Mouse (Mus musculus) brain, embryonic 14.5 days (tissue): ENCODE results near the gene Simc1. TPM values are rescaled to one million over a fixed set of nuclear protein-coding genes. Genes with fewer than 3 reads are reported as not detected.

Experiments used
- DNase-seq: peaks from one replicate; pipeline ENCODE4 v3.0.0-alpha.2; 2011; ENCODE audit warnings: low read depth
- CTCF ChIP-seq: fragments of 200-500 bp; IDR thresholded peaks from 2 replicates; pipeline ENCODE4 v1.5.1; 2012; ENCODE audit warnings: inconsistent platforms, mild to moderate bottlenecking, moderate library complexity, borderline replicate concordance; ENCODE audit not compliant: insufficient read depth, insufficient read length; ENCODE audit errors: extremely low read depth
- POLR2A ChIP-seq: fragments of 200-500 bp; IDR thresholded peaks from 2 replicates; pipeline ENCODE4 v1.6.1; 2012; ENCODE audit warnings: mild to moderate bottlenecking, inconsistent platforms, borderline replicate concordance; ENCODE audit not compliant: poor library complexity, insufficient read depth, insufficient read length, severe bottlenecking; ENCODE audit errors: extremely low read depth
- polyA plus RNA-seq: library from polyadenylated mRNA; depleted of rRNA; stranded (reverse); fragments of >200 nt; gene quantifications from 2 replicates; pipeline ENCODE4 v1.2.3, GENCODE M21; 2012

Gene Simc1
- polyA plus RNA-seq, 1 experiment = 36.3 TPM

DNA sequence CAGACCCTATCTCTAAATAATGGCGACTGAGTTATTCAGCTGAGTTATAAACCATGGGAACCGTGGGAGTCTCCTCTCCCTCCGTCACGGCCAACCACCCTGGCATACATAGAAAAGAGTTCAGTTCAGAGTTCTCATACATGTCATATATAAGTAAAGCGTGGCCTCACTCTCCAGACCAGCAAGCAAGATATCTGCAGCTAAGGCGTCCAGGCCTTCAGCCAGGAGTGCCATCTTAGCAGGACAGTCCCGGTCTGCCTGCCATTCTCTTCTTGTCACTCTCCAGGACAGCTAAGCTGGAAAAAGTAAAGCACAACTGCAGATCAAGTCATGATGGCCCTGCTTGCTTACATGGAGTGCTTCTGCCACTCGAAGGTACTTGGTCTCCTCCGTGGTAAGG is 52.6 kb downstream of the Simc1 start:
- no peak for DNase-seq
- TF ChIP-seq CTCF (no peak), POLR2A (no peak)

DNA sequence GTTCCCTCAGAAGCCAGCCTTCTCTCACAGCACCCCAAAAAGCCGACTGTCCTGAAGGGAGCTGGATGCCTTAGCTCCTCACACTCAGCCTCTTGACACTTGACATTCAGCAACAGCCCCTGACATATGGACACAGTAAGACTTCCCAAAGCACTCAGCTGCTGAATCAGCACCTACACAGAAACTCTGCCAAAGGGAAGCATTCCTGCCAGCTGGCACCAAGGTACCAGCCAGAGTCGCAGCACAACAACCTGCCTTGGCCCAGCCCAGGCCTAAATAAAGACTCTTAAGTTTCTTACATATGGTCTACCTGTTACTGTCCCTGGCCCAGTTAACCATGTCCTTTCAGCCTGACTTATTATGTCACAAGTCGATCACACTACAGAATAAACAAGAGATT is 53.2 kb downstream of the Simc1 start:
- DNase-seq = peak; percentile 49
- TF ChIP-seq CTCF (no peak), POLR2A (no peak)

DNA sequence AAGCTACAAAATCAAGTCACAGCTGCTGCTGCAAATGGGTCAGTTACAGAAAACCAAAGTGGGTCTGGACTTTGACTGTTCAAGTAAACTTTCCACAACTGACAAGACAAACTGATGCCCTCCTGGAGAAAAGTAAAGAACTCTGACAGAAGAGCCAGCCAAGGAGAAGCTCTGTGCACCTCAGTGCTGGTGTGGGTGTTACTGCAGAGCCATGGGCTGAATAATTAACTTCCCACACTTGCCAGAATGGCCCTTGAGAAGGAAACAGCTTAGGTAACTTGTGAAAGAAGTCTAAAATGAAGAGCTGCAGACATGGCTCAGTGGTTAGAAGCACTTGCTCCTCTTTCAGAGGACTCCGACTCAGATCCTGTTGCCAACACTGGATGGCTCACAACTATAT is 54.1 kb downstream of the Simc1 start:
- TF ChIP-seq CTCF = no peak
- TF ChIP-seq POLR2A = no peak
- DNase-seq = no peak

DNA sequence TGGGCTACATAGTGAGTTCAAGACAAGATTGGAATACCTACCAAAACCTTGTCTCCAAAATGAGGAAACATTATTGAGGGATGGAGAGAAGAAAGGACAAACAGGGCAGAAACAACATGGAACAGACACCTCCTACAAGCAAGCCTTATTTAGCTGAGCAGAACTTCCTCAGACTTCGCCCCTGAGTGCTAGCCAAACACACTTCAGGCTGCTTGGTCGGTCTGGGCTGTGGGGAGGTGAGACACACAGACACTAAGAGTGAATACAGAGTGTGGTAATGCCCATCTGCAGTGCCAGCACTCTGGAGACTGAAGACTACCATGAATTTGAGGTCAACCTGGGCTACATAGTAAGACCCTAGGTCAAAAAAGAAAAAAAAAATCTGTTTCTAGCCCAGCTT is 56.1 kb downstream of the Simc1 start:
- no peak for DNase-seq
- TF ChIP-seq POLR2A = no peak
- no peak for TF ChIP-seq CTCF

DNA sequence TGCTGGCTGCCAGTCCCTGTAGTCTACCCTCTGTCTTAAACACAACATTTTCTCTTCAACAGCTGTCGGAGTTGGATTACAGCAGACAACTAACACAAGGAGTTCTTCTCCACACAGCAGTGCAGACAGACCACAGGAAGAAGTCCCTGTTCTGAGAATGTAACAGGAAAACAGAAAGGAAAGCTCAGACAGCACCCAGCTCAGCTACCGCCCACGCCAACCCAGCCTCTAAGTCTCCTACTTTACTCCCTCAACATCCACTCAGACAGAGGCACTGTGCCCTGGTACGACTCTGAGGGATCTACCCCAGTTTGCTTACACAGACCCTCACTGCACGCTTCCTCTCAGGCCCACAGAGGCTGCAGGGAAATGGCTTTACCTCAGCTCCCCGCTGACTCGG is 57.0 kb downstream of the Simc1 start:
- TF ChIP-seq POLR2A = no peak
- no peak for TF ChIP-seq CTCF

DNA sequence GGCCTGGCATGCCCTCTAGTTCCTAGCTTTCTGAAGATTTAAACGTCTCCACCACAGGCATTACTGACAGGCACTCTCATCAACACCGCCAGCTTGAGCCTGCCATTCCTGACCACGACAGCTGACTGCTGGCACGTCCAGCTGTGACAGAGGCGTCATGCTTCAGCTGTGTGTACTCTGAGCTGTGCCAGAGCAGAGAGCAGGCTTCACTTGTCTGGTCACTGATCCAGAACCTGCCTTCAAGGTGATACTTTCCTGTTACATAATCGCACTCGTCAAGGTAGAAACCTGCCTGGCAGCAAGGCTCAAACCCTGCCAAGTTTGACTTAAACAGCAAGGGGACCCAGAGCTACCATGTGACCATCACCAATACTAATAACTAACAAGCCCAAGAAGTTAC is 59.0 kb downstream of the Simc1 start:
- TF ChIP-seq CTCF (no peak), POLR2A (no peak)
- DNase-seq = no peak

More for the DNA sequence above, 57.0 kb downstream of the Simc1 start:
- no peak for DNase-seq

DNA sequence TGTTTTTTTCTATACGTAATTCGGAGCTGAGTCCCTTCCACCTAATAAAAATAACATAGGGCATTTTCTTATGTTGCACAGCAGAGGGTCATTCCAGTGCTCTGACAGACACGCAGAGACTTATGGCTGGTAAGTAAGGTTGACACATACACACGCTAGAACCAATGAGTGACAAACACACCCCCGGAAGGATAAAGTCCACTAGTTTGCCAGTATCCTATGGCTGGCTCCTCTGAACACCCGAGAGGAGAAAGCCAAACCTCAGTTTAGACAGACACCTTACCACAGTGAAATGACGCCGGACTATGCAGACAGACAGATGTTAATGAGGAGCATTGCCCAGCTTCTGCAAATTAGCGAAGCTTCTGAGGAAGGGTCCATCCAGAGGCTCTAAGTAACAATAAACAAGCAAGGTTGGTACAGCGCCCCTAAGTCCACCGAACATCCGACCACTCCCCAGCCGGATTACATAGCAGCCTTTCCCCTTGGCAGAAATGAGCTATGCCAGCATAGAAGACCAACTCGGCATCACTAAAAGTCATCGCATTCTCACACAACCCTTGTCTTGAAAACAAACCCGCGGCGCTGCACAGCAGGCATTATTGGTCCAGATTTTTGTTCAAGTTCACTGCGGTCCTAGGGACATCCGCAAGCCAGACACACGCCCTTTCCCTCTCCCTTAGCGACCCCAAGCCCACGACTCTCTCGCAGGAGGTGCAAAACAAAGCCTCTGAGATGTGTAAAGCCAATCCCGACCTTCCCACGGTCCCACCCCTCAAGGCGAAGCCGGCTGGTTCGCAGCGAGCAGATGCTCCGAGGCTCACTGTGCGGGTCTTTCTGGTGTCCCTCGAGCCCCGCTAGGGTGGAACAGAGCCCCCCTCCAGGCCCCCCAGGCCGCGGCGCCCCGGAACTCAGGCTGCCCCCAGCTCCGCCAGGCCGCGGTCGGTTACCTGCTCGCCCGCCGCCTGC is 60.9 kb downstream of the Simc1 start:
- TF ChIP-seq POLR2A = no peak
- DNase-seq = peak; percentile 57

DNA sequence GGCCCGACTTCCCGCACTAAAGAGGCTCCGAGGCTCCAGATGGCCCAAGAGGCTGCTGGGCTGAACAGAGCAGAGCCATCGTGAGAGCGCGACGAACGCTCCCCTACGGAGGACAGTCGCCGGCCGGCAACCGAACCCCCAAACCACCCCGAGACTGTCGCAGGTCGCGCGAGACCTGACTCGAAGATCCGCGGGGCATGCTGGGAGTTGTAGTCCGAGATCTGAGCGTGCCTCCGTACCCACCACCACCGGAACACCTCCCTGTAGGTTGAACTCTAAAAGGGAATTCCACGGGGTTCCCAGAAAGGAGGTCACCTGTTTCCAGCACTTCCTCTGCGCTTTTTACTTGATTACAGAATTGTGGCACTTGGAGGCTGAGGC is 61.6 kb downstream of the Simc1 start, which contains the start of gene 4833439L19Rik:
4833439L19Rik (minus strand) TSS at position 235 of the 381 bp plus-strand sequence.
- TF ChIP-seq POLR2A (peak; percentile 81; the same call in 1 of the 2 replicates), CTCF (no peak)
- DNase-seq = peak; percentile 98

DNA sequence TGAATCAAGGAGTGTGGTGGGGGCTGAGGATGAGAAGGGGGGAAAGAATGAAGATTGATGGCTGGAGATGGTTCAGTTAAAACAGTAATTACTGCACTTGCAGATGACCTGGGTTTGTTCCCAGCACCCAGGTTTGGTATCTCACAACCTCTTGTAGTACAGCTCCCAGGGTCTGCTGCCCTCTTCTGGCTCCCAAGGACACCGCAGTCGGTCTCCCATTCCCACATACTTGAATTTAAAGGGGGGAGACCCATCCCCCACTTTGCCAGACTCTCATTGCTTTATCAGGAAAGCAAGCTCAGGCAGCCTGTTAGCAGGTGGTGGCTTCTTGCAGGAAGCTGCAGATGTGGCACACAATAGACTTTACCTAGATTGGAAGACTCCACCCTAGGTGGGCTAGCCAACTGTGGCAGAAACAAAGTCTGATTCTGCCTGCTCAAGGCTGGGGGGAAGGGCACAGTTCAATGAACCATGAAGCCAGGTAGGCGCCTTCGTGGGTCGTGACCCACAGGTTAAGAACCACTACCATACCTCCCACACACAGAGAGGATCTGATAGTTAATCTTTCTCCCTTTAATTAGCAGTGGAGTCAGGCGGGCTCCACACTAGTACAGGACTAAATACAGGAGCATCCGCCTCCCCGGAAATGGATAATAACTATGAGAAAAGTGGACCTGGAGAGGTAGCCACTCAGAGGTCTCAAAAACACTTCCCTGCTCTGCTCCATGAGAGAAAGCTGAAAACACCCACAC is 62.2 kb downstream of the Simc1 start:
- peak; percentile 68 for DNase-seq
- TF ChIP-seq CTCF (peak; percentile 56), POLR2A (no peak)

DNA sequence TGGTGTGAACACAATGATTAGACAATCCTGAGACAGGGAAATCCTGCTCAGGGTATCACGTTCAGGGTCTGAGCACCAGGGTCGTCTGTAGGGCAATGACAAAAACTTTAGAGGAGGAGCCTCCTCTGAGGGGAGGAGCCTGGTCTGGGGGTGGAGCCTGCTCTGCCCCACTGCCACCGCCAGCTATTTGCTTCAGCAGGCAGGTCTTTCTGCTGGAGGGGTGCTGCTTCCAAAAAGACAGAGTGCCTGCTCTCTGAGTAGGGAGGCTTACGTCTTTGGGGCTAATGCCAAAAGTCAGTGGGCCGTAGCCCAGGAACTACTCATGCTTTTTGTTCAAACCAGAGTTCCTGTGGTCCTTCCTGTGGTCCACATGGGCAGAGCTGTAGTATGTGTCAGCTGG is 64.8 kb downstream of the Simc1 start:
- DNase-seq = no peak
- TF ChIP-seq POLR2A = no peak
- no peak for TF ChIP-seq CTCF

DNA sequence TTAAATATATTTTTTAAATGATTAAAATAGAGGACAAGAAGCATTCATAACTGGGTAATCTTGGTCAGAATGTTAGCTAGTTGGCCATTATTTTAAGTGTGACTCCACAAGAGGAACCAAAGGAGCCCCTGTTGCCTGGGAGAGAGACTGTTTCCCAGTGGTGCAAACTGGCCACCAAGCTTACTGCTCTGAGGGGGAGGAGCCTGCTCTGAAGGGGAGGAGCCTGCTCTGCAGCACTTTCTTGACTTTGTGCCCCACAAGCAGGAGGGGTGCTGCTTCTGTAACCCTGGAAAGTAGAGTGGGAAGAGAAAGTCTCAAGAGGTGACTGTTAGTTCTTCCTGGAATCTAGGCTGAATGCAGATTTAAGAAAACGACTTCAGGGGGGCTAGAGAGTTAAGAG is 65.7 kb downstream of the Simc1 start:
- no peak for DNase-seq
- TF ChIP-seq CTCF = no peak
- TF ChIP-seq POLR2A = no peak
